Mouse (Mus musculus) liver, adult 2 months (tissue): ENCODE measurements around the gene Pigz.

ENCODE experiments used
- CTCF ChIP-seq: fragments of 200-500 bp; IDR thresholded peaks from 2 replicates; pipeline ENCODE4 v1.5.1; 2011; ENCODE audit warnings: low read depth, low read length, control low read depth
- POLR2A ChIP-seq: fragments of 200-500 bp; IDR thresholded peaks from 2 replicates; pipeline ENCODE4 v1.6.1; 2011; ENCODE audit warnings: low read length, control low read depth; ENCODE audit not compliant: insufficient read depth; ENCODE audit errors: extremely low read depth

DNA sequence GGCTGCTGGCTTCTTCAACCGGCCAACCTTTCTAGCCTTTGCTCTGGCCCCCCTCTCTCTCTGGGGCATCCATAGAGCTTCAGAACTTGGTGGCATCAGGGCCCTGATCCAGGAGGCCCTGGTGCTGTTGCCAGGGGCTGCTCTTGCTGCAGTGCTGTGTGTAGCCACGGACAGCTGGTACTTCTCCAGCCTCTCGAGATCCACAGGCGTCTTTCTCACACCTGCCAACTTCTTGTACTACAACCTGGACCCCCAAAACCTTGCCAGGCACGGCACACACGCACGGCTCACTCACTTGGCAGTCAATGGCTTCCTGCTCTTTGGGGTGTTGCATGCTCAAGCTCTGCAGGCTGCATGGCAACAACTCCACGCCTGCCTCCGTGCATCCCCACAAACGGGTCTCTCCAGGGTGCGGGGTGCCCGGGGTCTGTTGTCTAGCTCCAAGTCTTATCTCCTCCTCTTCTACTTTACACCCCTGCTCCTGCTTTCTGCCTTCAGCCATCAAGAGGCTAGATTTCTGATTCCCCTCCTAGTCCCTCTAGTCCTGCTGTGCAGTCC is 11.1 kb downstream of the Pigz start:
- TF ChIP-seq CTCF, result no peak
- TF ChIP-seq POLR2A, result no peak
